Mouse (Mus musculus) brain, embryonic 14.5 days (tissue): ENCODE data around the gene Cab39. TPM values are rescaled to one million over a fixed set of nuclear protein-coding genes. Genes with fewer than 3 reads are reported as not detected.

Experiments used
- DNase-seq: peaks from one replicate; pipeline ENCODE4 v3.0.0-alpha.2; 2011; ENCODE audit warnings: low read depth
- CTCF ChIP-seq: fragments of 200-500 bp; IDR thresholded peaks from 2 replicates; pipeline ENCODE4 v1.5.1; 2012; ENCODE audit warnings: inconsistent platforms, mild to moderate bottlenecking, moderate library complexity, borderline replicate concordance; ENCODE audit not compliant: insufficient read depth, insufficient read length; ENCODE audit errors: extremely low read depth
- POLR2A ChIP-seq: fragments of 200-500 bp; IDR thresholded peaks from 2 replicates; pipeline ENCODE4 v1.6.1; 2012; ENCODE audit warnings: mild to moderate bottlenecking, inconsistent platforms, borderline replicate concordance; ENCODE audit not compliant: poor library complexity, insufficient read depth, insufficient read length, severe bottlenecking; ENCODE audit errors: extremely low read depth
- polyA plus RNA-seq: library from polyadenylated mRNA; depleted of rRNA; stranded (reverse); fragments of >200 nt; gene quantifications from 2 replicates; pipeline ENCODE4 v1.2.3, GENCODE M21; 2012; rRNA removed

Gene Cab39
- 109 and 118 TPM in 2 replicates for polyA plus RNA-seq

DNA sequence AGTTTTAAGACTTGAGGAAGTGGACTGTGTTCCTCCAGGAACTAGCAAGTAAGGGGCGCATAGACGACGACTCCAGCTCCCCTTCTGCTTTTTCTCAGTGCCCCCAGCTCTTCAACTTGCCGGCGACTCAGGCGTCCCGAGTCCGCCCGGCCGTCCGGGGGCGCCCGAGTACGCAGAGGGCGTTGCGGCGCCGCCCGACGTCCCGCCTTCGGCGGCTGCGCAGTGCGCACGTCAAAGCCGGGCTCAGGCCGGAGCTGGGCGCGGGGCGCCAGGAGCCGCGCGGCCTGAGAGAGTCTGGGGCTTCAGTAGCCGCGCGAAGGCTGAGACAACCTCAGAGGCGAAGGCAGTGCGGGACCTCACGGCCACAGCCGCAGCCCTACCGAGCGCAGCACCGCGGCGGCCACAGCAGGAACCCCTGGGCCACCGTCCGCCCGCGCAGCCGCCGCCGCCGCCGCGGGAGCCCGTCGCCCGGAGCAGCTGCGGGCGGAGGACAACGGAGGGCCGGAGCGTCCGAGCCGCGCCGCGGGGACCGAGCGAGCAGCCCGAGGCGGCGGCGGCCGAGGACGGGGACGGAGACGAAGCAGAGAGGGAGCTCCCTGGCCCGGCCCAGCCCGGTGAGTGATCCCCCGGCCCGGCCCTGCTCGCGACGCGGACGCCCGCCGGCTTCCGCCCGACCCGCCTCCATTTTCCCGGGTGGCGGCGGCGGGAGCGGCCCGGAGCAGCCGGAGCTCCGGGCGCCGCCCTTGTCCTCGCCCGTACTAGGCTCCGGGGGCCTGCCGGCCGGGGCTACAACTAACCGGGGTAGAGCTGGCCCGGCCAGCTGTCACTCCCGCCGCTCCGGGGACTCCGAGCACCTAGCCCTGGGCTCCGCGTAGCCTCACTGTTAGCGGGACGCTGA is at the start of gene Cab39:
TSS of gene Cab39 (plus strand) at position 234 of the 898 bp plus-strand sequence.
- TF ChIP-seq CTCF (peak; percentile 67), POLR2A (peak; percentile 98)
- peak; percentile 95 for DNase-seq

- no peak for TF ChIP-seq CTCF
- no peak for TF ChIP-seq POLR2A
- no peak for DNase-seq
These were observed 48.7 kb upstream of the Cab39 start for GRCm38 (mm10) chr1:85744539-85744938.

- no peak for TF ChIP-seq POLR2A
- TF ChIP-seq CTCF, result no peak
- no peak for DNase-seq
These were observed 46.7 kb upstream of the Cab39 start for GRCm38 (mm10) chr1:85746511-85746910.

DNA sequence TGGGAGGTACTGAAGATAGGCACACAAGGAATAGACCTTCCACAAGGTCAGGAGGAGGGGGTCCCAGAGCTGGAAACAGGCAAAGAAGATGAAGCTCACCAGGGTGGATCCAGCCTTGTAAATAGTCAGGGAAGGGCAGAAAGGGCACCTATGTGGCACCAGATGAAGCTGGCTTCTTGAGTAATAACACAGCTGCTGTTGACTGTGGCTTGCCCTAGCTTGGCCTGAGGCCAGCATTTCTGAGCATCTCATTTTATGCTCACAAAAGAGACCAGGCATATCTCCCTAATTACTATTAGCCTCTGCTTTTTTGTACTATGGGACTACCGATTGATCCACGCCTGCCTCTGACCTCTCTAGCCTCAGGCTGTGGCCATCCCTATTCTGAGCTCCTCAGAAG is 43.4 kb upstream of the Cab39 start:
- peak; percentile 18 for DNase-seq
- no peak for TF ChIP-seq CTCF
- TF ChIP-seq POLR2A, result no peak

- DNase-seq, result no peak
- TF ChIP-seq POLR2A, result no peak
- no peak for TF ChIP-seq CTCF
These were observed 42.6 kb upstream of the Cab39 start for GRCm38 (mm10) chr1:85750650-85751049.

GRCm38 (mm10) chr1:85751494-85751893 is 41.7 kb upstream of the Cab39 start:
- peak; percentile 29 for DNase-seq
- TF ChIP-seq CTCF, result no peak
- TF ChIP-seq POLR2A, result no peak

DNA sequence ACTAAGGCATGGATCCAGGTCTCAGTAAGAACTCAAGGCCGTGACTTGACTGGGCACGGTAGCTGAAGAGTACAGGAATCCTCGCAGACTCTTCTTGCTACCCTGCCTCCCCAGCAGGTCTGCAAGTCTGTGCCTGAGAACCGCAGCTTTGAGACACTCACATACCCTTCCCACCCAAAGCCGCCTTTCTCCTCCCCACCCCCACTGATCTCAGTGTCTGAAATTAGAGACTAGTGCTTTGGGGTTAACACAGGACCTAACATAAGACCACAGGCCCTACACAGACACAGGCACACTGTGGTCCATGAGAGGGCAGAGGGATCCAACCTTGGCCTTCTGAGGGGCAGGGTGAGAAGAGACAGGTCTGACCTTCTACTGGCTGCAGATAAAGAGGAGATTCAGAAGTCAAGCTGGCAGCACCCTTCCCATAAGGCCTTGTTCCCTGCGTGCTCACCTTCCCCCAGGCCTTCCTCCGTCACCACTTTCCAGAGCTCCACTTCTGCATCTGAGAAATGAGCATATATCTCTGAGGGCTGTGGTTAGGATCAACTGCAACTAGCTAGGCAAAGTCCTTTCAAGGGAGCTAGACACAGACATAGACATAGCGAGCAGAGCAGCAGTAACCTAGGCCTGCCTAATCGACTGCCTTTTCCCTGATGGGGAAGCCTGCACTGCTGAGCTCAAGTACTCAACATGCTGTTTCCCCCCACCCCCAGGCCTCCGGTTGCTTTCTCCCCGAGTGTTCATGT is 41.1 kb upstream of the Cab39 start:
- DNase-seq, result no peak
- TF ChIP-seq POLR2A, result no peak
- TF ChIP-seq CTCF, result no peak

GRCm38 (mm10) chr1:85757531-85758230 is 35.6 kb upstream of the Cab39 start:
- TF ChIP-seq CTCF (no peak), POLR2A (no peak)
- no peak for DNase-seq

- DNase-seq, result peak; percentile 20
- no peak for TF ChIP-seq POLR2A
- TF ChIP-seq CTCF, result no peak
These were observed 34.8 kb upstream of the Cab39 start for GRCm38 (mm10) chr1:85758231-85758968.

GRCm38 (mm10) chr1:85758969-85759293 is 34.3 kb upstream of the Cab39 start:
- TF ChIP-seq CTCF, result no peak
- no peak for TF ChIP-seq POLR2A
- no peak for DNase-seq

DNA sequence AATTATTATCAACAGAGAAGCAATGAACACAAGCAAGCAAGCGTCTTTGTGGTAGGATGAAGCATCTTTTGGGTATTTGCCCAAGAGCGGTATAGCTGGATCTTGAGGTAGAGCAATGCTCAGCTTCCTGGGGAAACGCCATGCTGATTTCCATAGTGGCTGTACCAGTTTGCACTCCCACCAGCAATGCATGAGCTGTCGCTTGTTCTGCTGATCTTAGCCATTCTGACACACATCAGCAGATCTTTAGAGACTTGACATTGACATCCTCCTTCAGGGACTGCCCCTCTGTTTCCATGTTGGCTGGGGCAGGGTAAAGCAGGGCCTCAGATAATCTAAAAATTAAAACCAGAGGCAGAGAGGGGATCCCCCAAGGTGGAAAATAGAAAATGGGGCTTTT is 31.6 kb upstream of the Cab39 start:
- TF ChIP-seq CTCF (no peak), POLR2A (no peak)

GRCm38 (mm10) chr1:85763386-85763785 is 29.9 kb upstream of the Cab39 start:
- TF ChIP-seq POLR2A (no peak), CTCF (no peak)
- no peak for DNase-seq

More for the DNA sequence above, 31.6 kb upstream of the Cab39 start:
- no peak for DNase-seq
